Mouse (Mus musculus) inflammation-experienced regulatory T-cells (primary cell): ENCODE results near the gene Mcpt2. TPM values are rescaled to one million over a fixed set of nuclear protein-coding genes. Genes with fewer than 3 reads are reported as not detected.

Experiments
- polyA plus RNA-seq, 2 experiments: library from polyadenylated mRNA; unstranded; fragments of 100-300 nt; shearing (Covaris generic); gene quantifications; one replicate each; pipeline ENCODE4 v1.2.1; 2017

Mcpt2 gene
- not detected for polyA plus RNA-seq

GRCm38 (mm10) chr14:56041792-56042191 lies at the start of gene Mcpt2:
TSS of gene Mcpt2 (plus strand) at chr14:56042041.

GRCm38 (mm10) chr14:56017671-56018070 lies 24.2 kb upstream of the Mcpt2 start, which contains the start of gene Mcpt1:
TSS of gene Mcpt1 (plus strand) at chr14:56017971.

GRCm38 (mm10) chr14:56030395-56030794 lies 11.4 kb upstream of the Mcpt2 start, which contains the start of gene Mcpt9:
TSS of gene Mcpt9 (minus strand) at chr14:56030495.

GRCm38 (mm10) chr14:56062213-56062612 lies 20.4 kb downstream of the Mcpt2 start, which contains the start of gene Mcpt4:
TSS of gene Mcpt4 (minus strand) at chr14:56062313.

GRCm38 (mm10) chr14:56085167-56085566 lies 43.3 kb downstream of the Mcpt2 start, which contains the start of gene Mcpt8:
TSS of gene Mcpt8 (minus strand) at chr14:56085273.

Other genes with a start within 250 kb of the Mcpt2 start
- gene Nfatc4, start 218.9 kb upstream of the Mcpt2 start, polyA plus RNA-seq, result 1 to 10 TPM in 1 of 2 experiments, not detected in 1; 1.6 TPM
- gene Nynrin, start 188.0 kb upstream of the Mcpt2 start, polyA plus RNA-seq, result 1 to 10 TPM in 1 of 2 experiments, under 1 TPM in 1; 0.22 to 1.5 TPM
- under 1 TPM; 0.33 to 0.48 TPM for gene Cbln3, start 157.6 kb upstream of the Mcpt2 start, polyA plus RNA-seq
- gene Khnyn, start 157.1 kb upstream of the Mcpt2 start, polyA plus RNA-seq, result 10 to 100 TPM; 67.6 to 78.9 TPM
- gene Sdr39u1, start 141.7 kb upstream of the Mcpt2 start, polyA plus RNA-seq, result 10 to 100 TPM; 72.3 to 79.5 TPM
- gene Cma1, start 97.4 kb upstream of the Mcpt2 start, polyA plus RNA-seq, result not detected
- gene Cma2, start 91.1 kb upstream of the Mcpt2 start, polyA plus RNA-seq, result not detected
- not detected for gene Mcpt1, start 24.1 kb upstream of the Mcpt2 start, polyA plus RNA-seq
- gene Mcpt9, start 11.5 kb upstream of the Mcpt2 start, polyA plus RNA-seq, result under 1 TPM in 1 of 2 experiments, not detected in 1; 0.32 TPM
- gene Mcpt4, start 20.3 kb downstream of the Mcpt2 start, polyA plus RNA-seq, result not detected
- under 1 TPM; 0.19 to 0.58 TPM for gene Mcpt8, start 43.2 kb downstream of the Mcpt2 start, polyA plus RNA-seq
- under 1 TPM in 1 of 2 experiments, not detected in 1; 0.54 TPM for gene Ctsg, start 60.5 kb downstream of the Mcpt2 start, polyA plus RNA-seq
- under 1 TPM in 1 of 2 experiments, not detected in 1; 0.18 TPM for gene Gzme, start 78.6 kb downstream of the Mcpt2 start, polyA plus RNA-seq
- under 1 TPM in 1 of 2 experiments, not detected in 1; 0.29 TPM for gene Gzmd, start 90.6 kb downstream of the Mcpt2 start, polyA plus RNA-seq
- not detected for gene Gzmg, start 117.5 kb downstream of the Mcpt2 start, polyA plus RNA-seq
- gene Gzmn, start 132.6 kb downstream of the Mcpt2 start, polyA plus RNA-seq, result not detected
- not detected for gene Gzmf, start 169.4 kb downstream of the Mcpt2 start, polyA plus RNA-seq
- 1 to 10 TPM; 4.9 to 7.4 TPM for gene Gzmc, start 192.6 kb downstream of the Mcpt2 start, polyA plus RNA-seq
- 10 to 100 TPM in 1 of 2 experiments, 1 to 10 TPM in 1; 4.9 to 17.7 TPM for gene Gzmb, start 220.2 kb downstream of the Mcpt2 start, polyA plus RNA-seq